In genomic region chr12:87147395-87148089, GRCm38 (mm10) we compare ENCODE assay signal across 8 mouse cellular contexts. TPM values are rescaled to one million over a fixed set of nuclear protein-coding genes. Genes with fewer than 3 reads are reported as not detected.
DNase-seq lines count a peak whose midpoint lies in the region; ATAC-seq lines count a peak whose summit lies in the region.

Gene Pomt2, minus strand, starts transcription at chr12:87147968.

- peak within 1 kb of the TSS; percentile 87 for H3K9ac ChIP-seq in heart, embryonic 13.5 days
- peak within 1 kb of the TSS; percentile 82 for H3K9ac ChIP-seq in liver, embryonic 12.5 days
- H3K9ac ChIP-seq in stomach, embryonic 15.5 days: peak within 1 kb of the TSS; percentile 84

- peaks cover 2% of the 10 kb centered on the region; the same call in 1 of the 2 replicates for H3K4me1 ChIP-seq in brown adipose tissue, adult 24 weeks (ENCODE audit: control insufficient read depth, insufficient read depth, insufficient read length, low read length)
- peaks cover 18% of the 10 kb centered on the region for H3K4me1 ChIP-seq in heart, embryonic 13.5 days
- peaks cover 20% of the 10 kb centered on the region for H3K4me1 ChIP-seq in liver, embryonic 12.5 days
- H3K4me1 ChIP-seq in stomach, embryonic 15.5 days: peaks cover 6% of the 10 kb centered on the region

- H3K4me3 ChIP-seq in brown adipose tissue, adult 24 weeks (ENCODE audit: insufficient read depth, low read depth, low read length): peak within 1 kb of the TSS; percentile 94
- peak within 1 kb of the TSS; percentile 86 for H3K4me3 ChIP-seq in heart, embryonic 13.5 days
- H3K4me3 ChIP-seq in liver, embryonic 12.5 days: peak within 1 kb of the TSS; percentile 96
- peak within 1 kb of the TSS; percentile 100 for H3K4me3 ChIP-seq in stomach, embryonic 15.5 days (replicated peaks)

- peak; percentile 96 for ATAC-seq in heart, embryonic 13.5 days (ENCODE audit: extremely low read depth, insufficient number of reproducible peaks, low FRiP score, low TSS enrichment)
- ATAC-seq in liver, embryonic 12.5 days: peak; percentile 97
- ATAC-seq in stomach, embryonic 15.5 days (ENCODE audit: insufficient read depth, low FRiP score, low read depth): peak; percentile 98

- H3K27ac ChIP-seq in brown adipose tissue, adult 24 weeks (replicated peaks; ENCODE audit: low read depth, low read length): peak within 1 kb of the TSS; percentile 92
- H3K27ac ChIP-seq in heart, embryonic 13.5 days (replicated peaks): peak within 1 kb of the TSS; percentile 96
- peak within 1 kb of the TSS; percentile 89 for H3K27ac ChIP-seq in liver, embryonic 12.5 days
- H3K27ac ChIP-seq in stomach, embryonic 15.5 days: peak within 1 kb of the TSS; percentile 98

- peaks cover 6% of the 10 kb centered on the region; the same call in 1 of the 2 replicates for H3K9me3 ChIP-seq in heart, embryonic 13.5 days
- peaks cover 5% of the 10 kb centered on the region; the same call in 1 of the 2 replicates for H3K9me3 ChIP-seq in liver, embryonic 12.5 days (replicated peaks)
- H3K9me3 ChIP-seq in stomach, embryonic 15.5 days: no peaks in the 10 kb centered on the region

- H3K27me3 ChIP-seq in heart, embryonic 13.5 days (replicated peaks): no peaks in the 10 kb centered on the region
- H3K27me3 ChIP-seq in liver, embryonic 12.5 days (replicated peaks): no peaks in the 10 kb centered on the region
- no peaks in the 10 kb centered on the region for H3K27me3 ChIP-seq in stomach, embryonic 15.5 days (replicated peaks)

- under 1% methylated on average over 60 of the region's 61 CpGs for WGBS in heart, embryonic 13.5 days
- under 1% methylated on average over 61 of the region's 61 CpGs for WGBS in liver, embryonic 12.5 days (ENCODE audit: insufficient replicate concordance)
- WGBS in stomach, embryonic 15.5 days: under 1% methylated on average over 60 of the region's 61 CpGs

- peak within 1 kb of the TSS; percentile 84 for H3K4me2 ChIP-seq in heart, embryonic 13.5 days
- peak within 1 kb of the TSS; percentile 92 for H3K4me2 ChIP-seq in liver, embryonic 12.5 days
- H3K4me2 ChIP-seq in stomach, embryonic 15.5 days: peak within 1 kb of the TSS; percentile 78

- H3K36me3 ChIP-seq in heart, embryonic 13.5 days: peaks cover 24% of the 10 kb centered on the region
- peaks cover 9% of the 10 kb centered on the region for H3K36me3 ChIP-seq in liver, embryonic 12.5 days
- peaks cover 5% of the 10 kb centered on the region; the same call in 1 of the 2 replicates for H3K36me3 ChIP-seq in stomach, embryonic 15.5 days

- peak; percentile 96 for DNase-seq in CD4-positive, CD25-positive, alpha-beta regulatory T cell, adult 2 months (ENCODE audit: low read depth, low spot score)
- DNase-seq in fat pad, adult 2 months (ENCODE audit: extremely low read depth, low read depth, low spot score): peak; percentile 61
- peak; percentile 95 for DNase-seq in kidney, postnatal 10 days
- peak; percentile 87 to 89 for DNase-seq in natural killer cell, adult 2 months (ENCODE audit: low spot score in 2 of 2)

RNA-seq across cellular contexts. Expression of gene Pomt2, which starts in this region (rescaled TPM):
- polyA plus RNA-seq in brown adipose tissue, adult 24 weeks (2012; ENCODE audit: insufficient read depth, insufficient read length, missing spikeins): 3.9 and 4.7 TPM in 2 replicates
- 10.9 and 11.9 TPM in 2 replicates for polyA plus RNA-seq in heart, embryonic 13.5 days (2015; fragmentation: Nextera tagmentation; extraction: Ambion mirVana)
- polyA plus RNA-seq in liver, embryonic 12.5 days (2016; fragmentation: Nextera tagmentation; extraction: Ambion mirVana): 7.1 and 7.3 TPM in 2 replicates
- polyA plus RNA-seq in stomach, embryonic 15.5 days (2015; fragmentation: Nextera tagmentation; extraction: Ambion mirVana): 12.3 and 16.7 TPM in 2 replicates

Comparison
In these comparisons a context has a peak if more than half of its experiments do, and no peak if none do; other contexts are left out.
1. Peak in every context shown above with its lines: DNase-seq, ATAC-seq, H3K4me3 ChIP-seq and H3K27ac ChIP-seq.